Mouse (Mus musculus): ENCODE data around the gene 4933400A11Rik.

4933400A11Rik gene

GRCm38 (mm10) chrX:169779535-169779934 is at the start of gene 4933400A11Rik:
Gene 4933400A11Rik (minus strand): TSS chrX:169779635.
- no peak for DNase-seq

GRCm38 (mm10) chrX:169828136-169828535 is 48.7 kb upstream of the 4933400A11Rik start:
- DNase-seq, result peak; percentile 35

- peak; percentile 11 for DNase-seq
Observed at GRCm38 (mm10) chrX:169827720-169828119, 48.3 kb upstream of the 4933400A11Rik start.

- DNase-seq, result peak; percentile 2
Observed at GRCm38 (mm10) chrX:169826947-169827346, 47.5 kb upstream of the 4933400A11Rik start.

- no peak for DNase-seq
Observed at GRCm38 (mm10) chrX:169813673-169814072, 34.2 kb upstream of the 4933400A11Rik start.

- DNase-seq, result no peak
Observed at GRCm38 (mm10) chrX:169811783-169812182, 32.3 kb upstream of the 4933400A11Rik start.

- DNase-seq, result no peak
Observed at GRCm38 (mm10) chrX:169811318-169811717, 31.9 kb upstream of the 4933400A11Rik start.

- DNase-seq, result no peak
Observed at GRCm38 (mm10) chrX:169807744-169808143, 28.3 kb upstream of the 4933400A11Rik start.

- no peak for DNase-seq
Observed at GRCm38 (mm10) chrX:169805791-169806190, 26.4 kb upstream of the 4933400A11Rik start.

- DNase-seq, result no peak
Observed at GRCm38 (mm10) chrX:169800238-169800637, 20.8 kb upstream of the 4933400A11Rik start.

GRCm38 (mm10) chrX:169798987-169799680 is 19.7 kb upstream of the 4933400A11Rik start:
- DNase-seq, result peak; percentile 62

- no peak for DNase-seq
Observed at GRCm38 (mm10) chrX:169797148-169797547, 17.7 kb upstream of the 4933400A11Rik start.

- peak; percentile 13 for DNase-seq
Observed at GRCm38 (mm10) chrX:169794831-169795311, 15.4 kb upstream of the 4933400A11Rik start.

GRCm38 (mm10) chrX:169794421-169794820 is 15.0 kb upstream of the 4933400A11Rik start:
- DNase-seq, result no peak

GRCm38 (mm10) chrX:169792879-169793278 is 13.4 kb upstream of the 4933400A11Rik start:
- no peak for DNase-seq

GRCm38 (mm10) chrX:169789702-169790101 is 10.3 kb upstream of the 4933400A11Rik start:
- DNase-seq, result no peak

- no peak for DNase-seq
Observed at GRCm38 (mm10) chrX:169758001-169758400, 21.4 kb downstream of the 4933400A11Rik start.

GRCm38 (mm10) chrX:169735387-169735969 is 44.0 kb downstream of the 4933400A11Rik start:
- DNase-seq, result no peak

Data from lung, postnatal 10 days (tissue).